Mouse (Mus musculus) heart, postnatal 0 days (tissue): ENCODE measurements around the gene Ephb1.

ENCODE experiments used
- CTCF ChIP-seq: IDR thresholded peaks from 2 replicates; pipeline ENCODE4 v1.5.1; 2016; ENCODE audit warnings: antibody characterized with exemption, control low read depth, low read depth
- EP300 ChIP-seq: IDR thresholded peaks from 2 replicates; pipeline ENCODE4 v1.6.1; 2016; ENCODE audit warnings: antibody characterized with exemption, low read depth

DNA sequence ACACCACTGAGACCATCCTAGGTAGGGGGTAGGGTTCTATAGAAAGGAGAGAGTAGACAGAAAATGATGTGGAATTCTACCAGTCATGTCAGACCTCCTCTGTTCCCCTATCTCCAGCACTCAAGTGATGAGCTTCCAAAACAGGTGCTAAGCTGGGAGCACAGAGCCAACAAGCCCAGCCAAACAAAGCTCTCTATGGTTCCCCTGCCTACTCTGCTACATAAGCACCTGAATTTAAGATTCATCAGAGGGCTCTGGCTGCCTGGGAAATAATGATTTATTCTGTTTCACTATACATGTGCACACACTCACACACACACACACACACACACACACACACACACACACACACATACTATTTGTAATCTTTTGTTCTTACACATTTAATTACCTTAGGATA is 216.3 kb downstream of the Ephb1 start:
- TF ChIP-seq CTCF: no peak
- TF ChIP-seq EP300: no peak
